Mouse (Mus musculus): ENCODE measurements around the gene Ptpa. TPM values are rescaled to one million over a fixed set of nuclear protein-coding genes. Genes with fewer than 3 reads are reported as not detected.

Gene Ptpa
- 161 and 162 TPM in 2 replicates for polyA plus RNA-seq (2016; fragmentation: Nextera tagmentation; extraction: Ambion mirVana)

- peak; percentile 95 for DNase-seq (ENCODE audit: low spot score)
- H3K9me3 ChIP-seq = no peaks in the 10 kb centered on the region
- peaks cover 22% of the 10 kb centered on the region for H3K27me3 ChIP-seq (replicated peaks; ENCODE audit: low read depth, poor library complexity, severe bottlenecking)
- peaks cover 55% of the 10 kb centered on the region for H3K4me1 ChIP-seq
- WGBS = under 1% methylated on average over 67 of the region's 67 CpGs
- H3K36me3 ChIP-seq (replicated peaks) = peaks cover 14% of the 10 kb centered on the region; the same call in 1 of the 2 replicates
- peak within 1 kb of the TSS; percentile 99 for H3K27ac ChIP-seq (replicated peaks)
- H3K4me3 ChIP-seq = peak within 1 kb of the TSS; percentile 87
Measured at GRCm38 (mm10) chr2:30415936-30416648, at the start of gene Ptpa. Ptpa (plus strand) TSS chr2:30416039.

GRCm38 (mm10) chr2:30366203-30366602, 49.6 kb upstream of the Ptpa start:
- H3K4me1 ChIP-seq = peaks cover 14% of the 10 kb centered on the region
- DNase-seq (ENCODE audit: low spot score) = no peak
- H3K27me3 ChIP-seq (replicated peaks; ENCODE audit: low read depth, poor library complexity, severe bottlenecking) = no peaks in the 10 kb centered on the region
- no peak overlapping the region for H3K27ac ChIP-seq (replicated peaks)
- 85% methylated on average over 5 of the region's 5 CpGs for WGBS
- H3K36me3 ChIP-seq (replicated peaks) = peaks cover 52% of the 10 kb centered on the region
- H3K9me3 ChIP-seq = no peaks in the 10 kb centered on the region
- no peak overlapping the region for H3K4me3 ChIP-seq

- DNase-seq (ENCODE audit: low spot score) = no peak
- no peaks in the 10 kb centered on the region for H3K9me3 ChIP-seq
- WGBS = 91% methylated on average over 8 of the region's 8 CpGs
- H3K4me1 ChIP-seq = 0 out of 2 replicates have a peak, but pooled peaks cover 2% of the 10 kb centered on the region
- H3K36me3 ChIP-seq (replicated peaks) = peaks cover 100% of the 10 kb centered on the region
- H3K27me3 ChIP-seq (replicated peaks; ENCODE audit: low read depth, poor library complexity, severe bottlenecking) = no peaks in the 10 kb centered on the region
- no peak overlapping the region for H3K27ac ChIP-seq (replicated peaks)
- no peak overlapping the region for H3K4me3 ChIP-seq
Measured at GRCm38 (mm10) chr2:30371544-30371943, 44.3 kb upstream of the Ptpa start.

GRCm38 (mm10) chr2:30372726-30373125, 43.1 kb upstream of the Ptpa start:
- peaks cover 100% of the 10 kb centered on the region for H3K36me3 ChIP-seq (replicated peaks)
- H3K4me3 ChIP-seq = no peak overlapping the region
- no peak overlapping the region for H3K27ac ChIP-seq (replicated peaks)
- H3K27me3 ChIP-seq (replicated peaks; ENCODE audit: low read depth, poor library complexity, severe bottlenecking) = no peaks in the 10 kb centered on the region
- H3K4me1 ChIP-seq = 0 out of 2 replicates have a peak, but pooled peaks cover 6% of the 10 kb centered on the region
- no peaks in the 10 kb centered on the region for H3K9me3 ChIP-seq
- 96% methylated on average over 5 of the region's 5 CpGs for WGBS
- DNase-seq (ENCODE audit: low spot score) = no peak

- 94% methylated on average over 10 of the region's 10 CpGs for WGBS
- Histone ChIP-seq H3K4me3 (no peak overlapping the region), H3K9me3 (no peaks in the 10 kb centered on the region), H3K4me1 (0 out of 2 replicates have a peak, but pooled peaks cover 6% of the 10 kb centered on the region), H3K36me3 (replicated peaks) (peaks cover 100% of the 10 kb centered on the region), H3K27me3 (replicated peaks; ENCODE audit: low read depth, poor library complexity, severe bottlenecking) (no peaks in the 10 kb centered on the region), H3K27ac (replicated peaks) (no peak overlapping the region)
- DNase-seq (ENCODE audit: low spot score) = no peak
Measured at GRCm38 (mm10) chr2:30375893-30376292, 39.9 kb upstream of the Ptpa start.

GRCm38 (mm10) chr2:30377721-30378120, 38.1 kb upstream of the Ptpa start:
- Histone ChIP-seq H3K9me3 (no peaks in the 10 kb centered on the region), H3K27ac (replicated peaks) (no peak overlapping the region), H3K4me1 (0 out of 2 replicates have a peak, but pooled peaks cover 6% of the 10 kb centered on the region), H3K36me3 (replicated peaks) (peaks cover 100% of the 10 kb centered on the region), H3K27me3 (replicated peaks; ENCODE audit: low read depth, poor library complexity, severe bottlenecking) (no peaks in the 10 kb centered on the region), H3K4me3 (no peak overlapping the region)
- DNase-seq (ENCODE audit: low spot score) = no peak
- WGBS = 87% methylated on average over 5 of the region's 5 CpGs

- H3K27ac ChIP-seq (replicated peaks) = no peak overlapping the region
- 92% methylated on average over 7 of the region's 7 CpGs for WGBS
- no peak overlapping the region for H3K4me3 ChIP-seq
- no peak for DNase-seq (ENCODE audit: low spot score)
- H3K4me1 ChIP-seq = 0 out of 2 replicates have a peak, but pooled peaks cover 6% of the 10 kb centered on the region
- H3K27me3 ChIP-seq (replicated peaks; ENCODE audit: low read depth, poor library complexity, severe bottlenecking) = no peaks in the 10 kb centered on the region
- H3K9me3 ChIP-seq = no peaks in the 10 kb centered on the region
- peaks cover 100% of the 10 kb centered on the region for H3K36me3 ChIP-seq (replicated peaks)
Measured at GRCm38 (mm10) chr2:30379307-30379706, 36.5 kb upstream of the Ptpa start.

GRCm38 (mm10) chr2:30380564-30381376, 35.1 kb upstream of the Ptpa start:
- H3K4me1 ChIP-seq = 0 out of 2 replicates have a peak, but pooled peaks cover 6% of the 10 kb centered on the region
- DNase-seq (ENCODE audit: low spot score) = no peak
- H3K27ac ChIP-seq (replicated peaks) = no peak overlapping the region
- H3K36me3 ChIP-seq (replicated peaks) = peaks cover 100% of the 10 kb centered on the region
- no peak overlapping the region for H3K4me3 ChIP-seq
- no peaks in the 10 kb centered on the region for H3K27me3 ChIP-seq (replicated peaks; ENCODE audit: low read depth, poor library complexity, severe bottlenecking)
- WGBS = 90% methylated on average over 10 of the region's 10 CpGs
- H3K9me3 ChIP-seq = no peaks in the 10 kb centered on the region

- DNase-seq (ENCODE audit: low spot score) = no peak
- H3K9me3 ChIP-seq = no peaks in the 10 kb centered on the region
- H3K36me3 ChIP-seq (replicated peaks) = peaks cover 97% of the 10 kb centered on the region
- WGBS = 90% methylated on average over 4 of the region's 4 CpGs
- H3K27ac ChIP-seq (replicated peaks) = no peak overlapping the region
- H3K4me1 ChIP-seq = 0 out of 2 replicates have a peak, but pooled peaks cover 5% of the 10 kb centered on the region
- H3K4me3 ChIP-seq = no peak overlapping the region
- no peaks in the 10 kb centered on the region for H3K27me3 ChIP-seq (replicated peaks; ENCODE audit: low read depth, poor library complexity, severe bottlenecking)
Measured at GRCm38 (mm10) chr2:30381377-30381725, 34.5 kb upstream of the Ptpa start.

GRCm38 (mm10) chr2:30384814-30385213, 31.0 kb upstream of the Ptpa start:
- 82% methylated on average over 5 of the region's 5 CpGs for WGBS
- H3K9me3 ChIP-seq = no peaks in the 10 kb centered on the region
- DNase-seq (ENCODE audit: low spot score) = no peak
- no peak overlapping the region for H3K27ac ChIP-seq (replicated peaks)
- no peak overlapping the region for H3K4me3 ChIP-seq
- no peaks in the 10 kb centered on the region for H3K27me3 ChIP-seq (replicated peaks; ENCODE audit: low read depth, poor library complexity, severe bottlenecking)
- no peaks in the 10 kb centered on the region for H3K4me1 ChIP-seq
- peaks cover 63% of the 10 kb centered on the region for H3K36me3 ChIP-seq (replicated peaks)

- no peak for DNase-seq (ENCODE audit: low spot score)
- Histone ChIP-seq H3K4me1 (peaks cover 4% of the 10 kb centered on the region), H3K36me3 (replicated peaks) (peaks cover 55% of the 10 kb centered on the region), H3K27me3 (replicated peaks; ENCODE audit: low read depth, poor library complexity, severe bottlenecking) (no peaks in the 10 kb centered on the region), H3K9me3 (no peaks in the 10 kb centered on the region), H3K4me3 (no peak overlapping the region), H3K27ac (replicated peaks) (no peak overlapping the region)
- 86% methylated on average over 4 of the region's 4 CpGs for WGBS
Measured at GRCm38 (mm10) chr2:30385591-30385990, 30.2 kb upstream of the Ptpa start.

GRCm38 (mm10) chr2:30386913-30387312, 28.9 kb upstream of the Ptpa start:
- H3K27ac ChIP-seq (replicated peaks) = no peak overlapping the region
- H3K9me3 ChIP-seq = no peaks in the 10 kb centered on the region
- H3K27me3 ChIP-seq (replicated peaks; ENCODE audit: low read depth, poor library complexity, severe bottlenecking) = no peaks in the 10 kb centered on the region
- H3K4me3 ChIP-seq = no peak overlapping the region; the same call in 1 of the 2 replicates
- peaks cover 42% of the 10 kb centered on the region for H3K36me3 ChIP-seq (replicated peaks)
- 85% methylated on average over 9 of the region's 9 CpGs for WGBS
- H3K4me1 ChIP-seq = peaks cover 17% of the 10 kb centered on the region
- no peak for DNase-seq (ENCODE audit: low spot score)
